In genomic region chr5:64823431-64823830, GRCm38 (mm10) we compare ENCODE assay signal across 24 mouse cellular contexts.
"Had no signal": no experiment of that assay in that cellular context is flagged by ENCODE, and none has a peak within 500 bp of the region (broad histone marks: within the 10 kb centered on the region; RNA-seq: fewer than 3 reads in every experiment).

No protein-coding gene starts in this region.

- H3K9ac ChIP-seq: heart, embryonic 12.5 days; hindbrain, embryonic 12.5 days; hindbrain, embryonic 14.5 days; limb, embryonic 12.5 days; liver, embryonic 13.5 days had no signal

- H3K4me1 ChIP-seq: hindbrain, embryonic 10.5 days; hindbrain, embryonic 12.5 days; limb, embryonic 10.5 days; limb, embryonic 12.5 days had no signal

- H3K27me3 ChIP-seq: heart, embryonic 12.5 days; hindbrain, embryonic 12.5 days; limb, embryonic 12.5 days; liver, embryonic 13.5 days had no signal

- ATAC-seq: hindbrain, embryonic 16.5 days; inflammation-experienced regulatory T-cells, adult 6 months; intestine, postnatal 0 days had no signal

- H3K9me3 ChIP-seq: heart, embryonic 12.5 days; hindbrain, embryonic 10.5 days; limb, embryonic 10.5 days; limb, embryonic 12.5 days; liver, embryonic 13.5 days had no signal

- H3K27ac ChIP-seq: gastrocnemius, adult 2 months; heart, adult 2 months; hindbrain, embryonic 10.5 days; hindbrain, embryonic 12.5 days; hindbrain, embryonic 14.5 days; left cerebral cortex, adult 2 months; limb, embryonic 10.5 days; limb, embryonic 12.5 days; liver, embryonic 13.5 days had no signal

- H3K4me3 ChIP-seq: gastrocnemius, adult 2 months; heart, adult 2 months; heart, embryonic 12.5 days; hindbrain, embryonic 10.5 days; hindbrain, embryonic 12.5 days; layer of hippocampus, adult 2 months; left cerebral cortex, adult 2 months; limb, embryonic 10.5 days; limb, embryonic 12.5 days; liver, embryonic 13.5 days had no signal

- DNase-seq: gastrocnemius, adult 2 months; gastrocnemius, postnatal 10 days; heart, adult 2 months; heart, postnatal 10 days; heart, postnatal 4 days; kidney, adult 18-20 months; kidney, adult 8-10 months; kidney, postnatal 10 days; kidney, postnatal 25 days; kidney, postnatal 4 days; liver; liver, embryonic 13.5 days had no signal

- H3K4me2 ChIP-seq: heart, embryonic 12.5 days; hindbrain, embryonic 12.5 days; hindbrain, embryonic 14.5 days; limb, embryonic 12.5 days; liver, embryonic 11.5 days; liver, embryonic 13.5 days had no signal
